Mouse (Mus musculus): Measurements from ENCODE around the gene Fastkd1.
"Not testable (repeated sequence)": the region's sequence is repeated elsewhere in the genome, so short reads cannot be mapped to it uniquely, and the experiment has no call there.

DNA sequence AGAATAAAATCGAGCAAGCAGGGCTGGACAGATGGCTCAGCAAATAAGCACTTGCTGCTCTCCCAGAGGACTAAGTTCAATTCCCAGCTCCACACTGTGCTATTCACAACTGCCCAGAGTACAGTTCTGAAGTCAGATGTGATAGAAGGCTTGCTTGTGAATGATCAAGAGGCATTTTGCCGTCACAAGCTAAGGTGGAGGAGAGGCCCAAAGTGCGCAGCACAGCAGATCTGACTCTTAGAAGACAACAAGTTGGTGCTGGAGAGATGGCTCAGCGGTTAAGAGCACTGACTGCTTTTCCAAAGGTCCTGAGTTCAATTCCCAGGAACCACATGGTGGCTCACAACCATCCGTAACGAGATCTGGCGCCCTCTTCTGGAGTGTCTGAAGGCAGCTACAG is 75.3 kb downstream of the Fastkd1 start:
- TF ChIP-seq CTCF, EP300 (IDR thresholded peaks at IDR 0.05; ENCODE audit: low read depth): not testable (repeated sequence)
